Mouse (Mus musculus) adipocyte (in vitro differentiated cells): ENCODE results near the gene Fam189a1.

ENCODE experiments used
- DNase-seq: peaks from one replicate; pipeline ENCODE4 v3.0.0-alpha.2; 2016; ENCODE audit warnings: low spot score

Fam189a1 gene

GRCm38 (mm10) chr7:64881387-64881786 lies 275.0 kb downstream of the Fam189a1 start:
- no peak for DNase-seq

- DNase-seq: no peak
These were observed 276.0 kb downstream of the Fam189a1 start for GRCm38 (mm10) chr7:64880415-64880814.

GRCm38 (mm10) chr7:64874941-64875340 lies 281.4 kb downstream of the Fam189a1 start:
- no peak for DNase-seq

GRCm38 (mm10) chr7:64873266-64873665 lies 283.1 kb downstream of the Fam189a1 start:
- DNase-seq: no peak

- DNase-seq: peak; percentile 90
These were observed 283.6 kb downstream of the Fam189a1 start, which contains the start of gene Nsmce3 for GRCm38 (mm10) chr7:64872743-64873241. Gene Nsmce3, minus strand, starts transcription at chr7:64872997.

- DNase-seq: no peak
These were observed 284.2 kb downstream of the Fam189a1 start for GRCm38 (mm10) chr7:64871987-64872742.

GRCm38 (mm10) chr7:64869549-64870065 lies 286.8 kb downstream of the Fam189a1 start:
- no peak for DNase-seq

- DNase-seq: no peak
These were observed 292.8 kb downstream of the Fam189a1 start for GRCm38 (mm10) chr7:64863538-64863937.

- DNase-seq: no peak
These were observed 293.4 kb downstream of the Fam189a1 start for GRCm38 (mm10) chr7:64862978-64863377.

- no peak for DNase-seq
These were observed 299.8 kb downstream of the Fam189a1 start for GRCm38 (mm10) chr7:64856526-64857082.

GRCm38 (mm10) chr7:64855976-64856375 lies 300.4 kb downstream of the Fam189a1 start:
- no peak for DNase-seq

- DNase-seq: no peak
These were observed 300.9 kb downstream of the Fam189a1 start for GRCm38 (mm10) chr7:64855389-64855927.

- no peak for DNase-seq
These were observed 305.6 kb downstream of the Fam189a1 start for GRCm38 (mm10) chr7:64850791-64851190.

- DNase-seq: no peak
These were observed 308.9 kb downstream of the Fam189a1 start for GRCm38 (mm10) chr7:64847366-64847899.

GRCm38 (mm10) chr7:64846061-64846460 lies 310.3 kb downstream of the Fam189a1 start:
- peak; percentile 26 for DNase-seq

GRCm38 (mm10) chr7:64840946-64841659 lies 315.3 kb downstream of the Fam189a1 start:
- DNase-seq: no peak

GRCm38 (mm10) chr7:64840576-64840895 lies 315.8 kb downstream of the Fam189a1 start:
- no peak for DNase-seq

GRCm38 (mm10) chr7:64839801-64840575 lies 316.4 kb downstream of the Fam189a1 start:
- DNase-seq: no peak

GRCm38 (mm10) chr7:64839281-64839680 lies 317.1 kb downstream of the Fam189a1 start:
- DNase-seq: no peak

- DNase-seq: no peak
These were observed 326.0 kb downstream of the Fam189a1 start for GRCm38 (mm10) chr7:64830214-64830995.

- no peak for DNase-seq
These were observed 335.3 kb downstream of the Fam189a1 start for GRCm38 (mm10) chr7:64821081-64821480.
